In the genomic region with DNA sequence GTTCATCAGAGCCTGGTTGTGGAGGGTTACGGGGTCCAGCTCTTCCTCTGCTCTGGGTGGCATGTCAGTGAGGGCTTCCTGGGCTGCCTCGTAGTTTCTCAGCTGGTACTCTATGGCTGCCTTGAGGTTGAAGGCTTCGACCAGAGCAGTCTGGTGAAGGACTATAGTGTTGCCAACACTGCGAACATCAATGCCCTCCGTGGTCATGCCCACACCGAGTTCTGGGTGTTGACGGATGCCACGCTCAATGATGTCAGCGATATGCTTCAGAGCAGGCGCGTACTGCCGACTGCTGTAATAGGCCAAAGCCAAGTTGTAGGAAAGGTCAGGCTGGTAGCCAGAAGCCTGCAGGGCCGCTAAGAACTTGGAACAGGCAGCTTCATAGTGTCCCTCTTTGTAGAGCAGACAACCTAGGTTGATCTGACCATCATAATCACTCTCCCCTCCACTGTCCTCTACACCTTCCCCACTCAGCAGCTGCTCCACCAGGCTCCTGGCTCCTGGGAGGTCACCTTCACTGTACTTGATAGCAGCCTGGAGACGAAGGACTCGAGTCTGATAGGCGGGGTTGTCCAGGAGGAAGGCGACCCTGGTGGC, we compare ENCODE assay signal across 8 mouse cellular contexts. TPM values are rescaled to one million over a fixed set of nuclear protein-coding genes. Genes with fewer than 3 reads are reported as not detected.
DNase-seq lines count a peak whose midpoint lies in the region; ATAC-seq and TF ChIP-seq lines count a peak whose summit lies in the region.
"Not testable (repeated sequence)": the region's sequence is repeated elsewhere in the genome, so short reads cannot be mapped to it uniquely, and the experiment has no call there.

No protein-coding gene starts in this region.

- H3K4me2 ChIP-seq in forebrain, embryonic 11.5 days (ENCODE audit: low read depth, low read length, severe bottlenecking): peak overlapping the region; percentile 63
- H3K4me2 ChIP-seq in heart, embryonic 14.5 days (ENCODE audit: low read length): peak overlapping the region; percentile 76
- peak overlapping the region; percentile 49 for H3K4me2 ChIP-seq in intestine, embryonic 16.5 days (ENCODE audit: low read depth, low read length)
- H3K4me2 ChIP-seq in limb, embryonic 14.5 days (replicated peaks; ENCODE audit: low read depth, low read length, severe bottlenecking): peak overlapping the region; percentile 48
- H3K4me2 ChIP-seq in neural tube, embryonic 15.5 days: peak overlapping the region; percentile 68

- ATAC-seq in forebrain, embryonic 11.5 days (replicated peaks; ENCODE audit: low FRiP score): peak; percentile 30
- peak; percentile 31; the same call in 1 of the 2 replicates for ATAC-seq in heart, embryonic 14.5 days (ENCODE audit: insufficient number of reproducible peaks, insufficient read depth, low FRiP score, low read depth)
- not testable (repeated sequence) for ATAC-seq in intestine, embryonic 16.5 days; limb, embryonic 14.5 days (ENCODE audit: low FRiP score, low read depth); neural tube, embryonic 15.5 days (ENCODE audit: low FRiP score)

- WGBS in forebrain, embryonic 11.5 days: 68% methylated on average over 16 of the region's 17 CpGs
- WGBS in heart, embryonic 14.5 days: 64% methylated on average over 14 of the region's 17 CpGs
- 63% methylated on average over 15 of the region's 17 CpGs for WGBS in intestine, embryonic 16.5 days
- 73% methylated on average over 15 of the region's 17 CpGs for WGBS in limb, embryonic 14.5 days
- WGBS in neural tube, embryonic 15.5 days: 67% methylated on average over 15 of the region's 17 CpGs

- H3K4me3 ChIP-seq in forebrain, embryonic 11.5 days (ENCODE audit: low read depth, low read length): peak overlapping the region; percentile 53
- H3K4me3 ChIP-seq in heart, embryonic 14.5 days (ENCODE audit: control insufficient read depth in 1 of 2, insufficient read depth in 1 of 2, low read depth in 1 of 2, low read length in 2 of 2): peak overlapping the region; percentile 59 to 71
- H3K4me3 ChIP-seq in intestine, embryonic 16.5 days (ENCODE audit: low read length): peak overlapping the region; percentile 60
- peak overlapping the region; percentile 47 for H3K4me3 ChIP-seq in limb, embryonic 14.5 days (replicated peaks; ENCODE audit: low read length)
- H3K4me3 ChIP-seq in megakaryocyte, embryonic 14.5 days (replicated peaks): peak overlapping the region; percentile 88
- H3K4me3 ChIP-seq in neural tube, embryonic 15.5 days (replicated peaks): peak overlapping the region; percentile 57

- TF ChIP-seq POLR2A in limb, embryonic 14.5 days (IDR thresholded peaks at IDR 0.05; ENCODE audit: borderline replicate concordance, extremely low read depth, insufficient read depth, insufficient read length): not testable (repeated sequence)

- H3K9ac ChIP-seq in forebrain, embryonic 11.5 days (ENCODE audit: low read length): not testable (repeated sequence)
- H3K9ac ChIP-seq in heart, embryonic 14.5 days (ENCODE audit: low read length): peak overlapping the region; percentile 73
- peak overlapping the region; percentile 69; the same call in 1 of the 2 replicates for H3K9ac ChIP-seq in intestine, embryonic 16.5 days (ENCODE audit: low read depth, low read length)
- peak overlapping the region; percentile 67; the same call in 1 of the 2 replicates for H3K9ac ChIP-seq in limb, embryonic 14.5 days (ENCODE audit: low read depth, low read length, severe bottlenecking)
- H3K9ac ChIP-seq in neural tube, embryonic 15.5 days (replicated peaks): peak overlapping the region; percentile 59; the same call in 1 of the 2 replicates

- not testable (repeated sequence) for H3K9me3 ChIP-seq in forebrain, embryonic 11.5 days (ENCODE audit: control insufficient read depth, low read length); heart, embryonic 14.5 days (ENCODE audit: control insufficient read depth, low read length); intestine, embryonic 16.5 days (ENCODE audit: control insufficient read depth, low read length); limb, embryonic 14.5 days (ENCODE audit: control insufficient read depth, low read length); megakaryocyte, embryonic 14.5 days; neural tube, embryonic 15.5 days (replicated peaks)

- not testable (repeated sequence) for H3K27ac ChIP-seq in forebrain, embryonic 11.5 days (ENCODE audit: low read depth, low read length); heart, embryonic 14.5 days (replicated peaks in 1 of 2; ENCODE audit: control insufficient read depth in 1 of 2, insufficient read depth in 1 of 2, low read depth in 2 of 2, low read length in 2 of 2); intestine, embryonic 16.5 days (ENCODE audit: low read length); neural tube, embryonic 15.5 days (replicated peaks)
- peak overlapping the region; percentile 92; the same call in 1 of the 2 replicates for H3K27ac ChIP-seq in limb, embryonic 14.5 days (replicated peaks; ENCODE audit: low read depth, low read length)

- H3K4me1 ChIP-seq in forebrain, embryonic 11.5 days (replicated peaks; ENCODE audit: control insufficient read depth, insufficient read depth, low read length); intestine, embryonic 16.5 days (ENCODE audit: control insufficient read depth, insufficient read depth, low read length); megakaryocyte, embryonic 14.5 days: not testable (repeated sequence)
- H3K4me1 ChIP-seq in heart, embryonic 14.5 days (ENCODE audit: control insufficient read depth in 2 of 2, insufficient read depth in 2 of 2, low read length in 2 of 2): peaks cover 0 to 21% of the 10 kb centered on the region in 2 experiments; a peak in 3 of 4 replicates
- peaks cover 11% of the 10 kb centered on the region for H3K4me1 ChIP-seq in limb, embryonic 14.5 days (ENCODE audit: control insufficient read depth, insufficient read depth, low read length)
- peaks cover 11% of the 10 kb centered on the region; the same call in 1 of the 2 replicates for H3K4me1 ChIP-seq in neural tube, embryonic 15.5 days

- H3K27me3 ChIP-seq in forebrain, embryonic 11.5 days (ENCODE audit: control insufficient read depth, insufficient read depth, low read length); heart, embryonic 14.5 days (ENCODE audit: control insufficient read depth, insufficient read depth, low read length); intestine, embryonic 16.5 days (replicated peaks; ENCODE audit: control insufficient read depth, insufficient read depth, low read length); limb, embryonic 14.5 days (ENCODE audit: control insufficient read depth, insufficient read depth, low read length); megakaryocyte, embryonic 14.5 days (replicated peaks); neural tube, embryonic 15.5 days (replicated peaks): not testable (repeated sequence)

- not testable (repeated sequence) for H3K36me3 ChIP-seq in forebrain, embryonic 11.5 days (ENCODE audit: control insufficient read depth, insufficient read depth, low read length); heart, embryonic 14.5 days (ENCODE audit: control insufficient read depth, insufficient read depth, low read length); intestine, embryonic 16.5 days (ENCODE audit: control insufficient read depth, insufficient read depth, low read length); limb, embryonic 14.5 days (ENCODE audit: control insufficient read depth, insufficient read depth, low read length); megakaryocyte, embryonic 14.5 days (replicated peaks; ENCODE audit: low read length); neural tube, embryonic 15.5 days

- DNase-seq in CD4-positive, CD25-positive, alpha-beta regulatory T cell, adult 2 months (ENCODE audit: low read depth, low spot score): peak; percentile 11
- peak; percentile 62 for DNase-seq in cerebellum, adult 9-10 months
- not testable (repeated sequence) for DNase-seq in forebrain, embryonic 11.5 days (ENCODE audit: low spot score); limb, embryonic 14.5 days (ENCODE audit: low spot score)

RNA-seq across cellular contexts. Expression of gene Ttc30b, which starts 0.8 kb away (rescaled TPM):
- 6.7 and 7.2 TPM in 2 replicates for polyA plus RNA-seq in forebrain, embryonic 11.5 days (2014; fragmentation: Nextera tagmentation; extraction: Ambion mirVana)
- polyA plus RNA-seq in heart, embryonic 14.5 days (2014; fragmentation: Nextera tagmentation; extraction: Ambion mirVana): 11.7 and 12.8 TPM in 2 replicates
- 8.2 and 8.3 TPM in 2 replicates for polyA plus RNA-seq in intestine, embryonic 16.5 days (2015; fragmentation: Nextera tagmentation; extraction: Ambion mirVana)
- polyA plus RNA-seq in limb, embryonic 14.5 days (2012; rRNA removed): 7.8 and 8.4 TPM in 2 replicates
- 10.8 and 11.2 TPM in 2 replicates for polyA plus RNA-seq in limb, embryonic 14.5 days (2014; fragmentation: Nextera tagmentation; extraction: Ambion mirVana)
- 0.68 TPM in 2 replicates for polyA plus RNA-seq in megakaryocyte, embryonic 14.5 days (2012; ENCODE audit: insufficient read depth, low replicate concordance)
- 17.3 and 17.4 TPM in 2 replicates for polyA plus RNA-seq in neural tube, embryonic 15.5 days (2015; fragmentation: Nextera tagmentation; extraction: Ambion mirVana)

RNA-seq across cellular contexts. Expression of gene Ttc30a2, which starts 40.4 kb away (rescaled TPM):
- 0.28 and 0.61 TPM in 2 replicates for polyA plus RNA-seq in forebrain, embryonic 11.5 days (2014; fragmentation: Nextera tagmentation; extraction: Ambion mirVana)
- polyA plus RNA-seq in heart, embryonic 14.5 days (2014; fragmentation: Nextera tagmentation; extraction: Ambion mirVana): 1.1 and 1.9 TPM in 2 replicates
- polyA plus RNA-seq in intestine, embryonic 16.5 days (2015; fragmentation: Nextera tagmentation; extraction: Ambion mirVana): 0.15 and 0.22 TPM in 2 replicates
- polyA plus RNA-seq in limb, embryonic 14.5 days (2012; rRNA removed): 0.35 and 0.47 TPM in 2 replicates
- polyA plus RNA-seq in limb, embryonic 14.5 days (2014; fragmentation: Nextera tagmentation; extraction: Ambion mirVana): 0.30 TPM in 2 replicates
- polyA plus RNA-seq in megakaryocyte, embryonic 14.5 days (2012; ENCODE audit: insufficient read depth, low replicate concordance): 0.30 and 1.3 TPM in 2 replicates
- 0.68 and 0.96 TPM in 2 replicates for polyA plus RNA-seq in neural tube, embryonic 15.5 days (2015; fragmentation: Nextera tagmentation; extraction: Ambion mirVana)

RNA-seq across cellular contexts. Expression of gene Ttc30a1, which starts 44.1 kb away (rescaled TPM):
- 10.6 and 11.2 TPM in 2 replicates for polyA plus RNA-seq in forebrain, embryonic 11.5 days (2014; fragmentation: Nextera tagmentation; extraction: Ambion mirVana)
- 5.8 and 6.5 TPM in 2 replicates for polyA plus RNA-seq in heart, embryonic 14.5 days (2014; fragmentation: Nextera tagmentation; extraction: Ambion mirVana)
- 5.1 and 5.2 TPM in 2 replicates for polyA plus RNA-seq in intestine, embryonic 16.5 days (2015; fragmentation: Nextera tagmentation; extraction: Ambion mirVana)
- polyA plus RNA-seq in limb, embryonic 14.5 days (2012; rRNA removed): 6.9 TPM in 2 replicates
- 5.9 and 6.7 TPM in 2 replicates for polyA plus RNA-seq in limb, embryonic 14.5 days (2014; fragmentation: Nextera tagmentation; extraction: Ambion mirVana)
- polyA plus RNA-seq in megakaryocyte, embryonic 14.5 days (2012; ENCODE audit: insufficient read depth, low replicate concordance): 0.17 TPM in 1 of 2 replicates, not detected in the other
- 7.4 and 7.6 TPM in 2 replicates for polyA plus RNA-seq in neural tube, embryonic 15.5 days (2015; fragmentation: Nextera tagmentation; extraction: Ambion mirVana)
